ENCODE assay signal across 9 mouse cellular contexts in the genomic region with DNA sequence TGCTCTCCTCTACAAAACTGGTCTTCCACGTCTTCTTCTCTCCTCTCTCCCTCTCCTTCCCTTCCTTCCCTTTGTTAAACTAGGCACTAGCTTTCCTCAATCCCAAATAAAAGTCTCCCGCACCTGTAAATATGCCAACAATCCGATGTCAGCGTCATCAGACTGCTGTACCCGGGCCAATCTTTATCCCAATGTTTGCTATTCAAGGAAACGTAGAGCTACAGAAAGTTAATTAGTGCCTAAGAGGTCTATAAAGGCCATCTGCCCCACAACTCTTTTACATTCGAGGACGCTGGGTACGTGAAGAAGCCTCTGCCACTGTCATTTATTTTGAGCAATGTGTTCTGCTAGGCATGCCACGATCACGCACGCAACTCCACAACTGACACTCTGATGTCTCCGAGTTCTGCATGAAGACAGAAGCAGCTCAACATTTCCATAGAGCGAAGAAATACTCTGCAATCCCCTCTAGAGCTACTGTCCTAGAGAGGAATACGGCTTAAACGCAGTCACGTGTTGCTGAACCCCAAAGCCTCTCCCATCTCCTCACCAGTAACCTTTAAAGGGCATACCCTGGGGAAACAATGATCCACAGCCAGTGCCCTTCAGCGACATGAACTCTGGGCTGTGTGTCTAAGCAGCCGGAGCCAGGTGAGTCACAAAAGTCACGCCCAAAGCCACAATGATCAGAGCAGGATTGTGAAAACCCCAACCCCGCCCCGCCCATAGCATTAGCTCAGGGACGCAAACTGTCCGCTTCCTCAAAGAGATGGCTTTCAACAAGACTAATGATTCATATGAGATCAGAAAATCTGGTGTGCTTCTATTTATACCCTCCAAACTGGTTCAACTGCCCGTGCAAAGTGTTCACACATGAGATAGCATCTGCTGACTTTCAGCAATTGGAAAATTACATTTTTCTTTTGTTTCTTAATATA.
A peak's percentile ranks its signal among the peaks of the same experiment; 100 is the strongest.
DNase-seq lines count a peak whose midpoint lies in the region; ATAC-seq and TF ChIP-seq lines count a peak whose summit lies in the region.
"Had no signal": no experiment of that assay in that cellular context is flagged by ENCODE, and none has a peak within 500 bp of the region (broad histone marks: within the 10 kb centered on the region; RNA-seq: fewer than 3 reads in every experiment).

No protein-coding gene starts in this region.

- TF ChIP-seq POLR2A in ES-Bruce4 (IDR thresholded peaks at IDR 0.05; ENCODE audit: insufficient read depth, low read length) = no peak
- TF ChIP-seq POLR2A in myocyte (IDR thresholded peaks at IDR 0.05; ENCODE audit: insufficient read length, low read depth) = no peak

- DNase-seq in B cell, adult 2 months = peak; percentile 71 to 79
- DNase-seq in left cerebral cortex, postnatal 4 days = no peak
- no peak for DNase-seq in left cerebral cortex, adult 18-20 months (ENCODE audit: low spot score in 2 of 2)

- H3K27ac ChIP-seq in ES-Bruce4 (ENCODE audit: insufficient read depth, low read length) = no peak overlapping the region
- peak overlapping the region; percentile 22; the same call in 1 of the 2 replicates for H3K27ac ChIP-seq in embryonic facial prominence, embryonic 15.5 days (replicated peaks)
- H3K27ac ChIP-seq in forebrain, embryonic 13.5 days = no peak overlapping the region
- H3K27ac ChIP-seq: heart, embryonic 15.5 days; liver, embryonic 14.5 days had no signal

- TF ChIP-seq EP300 in ES-Bruce4 (IDR thresholded peaks at IDR 0.05; ENCODE audit: insufficient read depth, low read depth, low read length) = peak; percentile 59; the same call in 1 of the 2 replicates

- no peak overlapping the region for H3ac ChIP-seq in myocyte (ENCODE audit: control insufficient read depth, insufficient read length)

- peaks cover 2% of the 10 kb centered on the region for H3K4me1 ChIP-seq in ES-Bruce4 (ENCODE audit: control insufficient read depth, insufficient read depth, low read length)
- no peaks in the 10 kb centered on the region for H3K4me1 ChIP-seq in embryonic facial prominence, embryonic 15.5 days
- H3K4me1 ChIP-seq in forebrain, embryonic 13.5 days = 0 out of 2 replicates have a peak, but pooled peaks cover 7% of the 10 kb centered on the region
- H3K4me1 ChIP-seq: heart, embryonic 15.5 days had no signal

- WGBS in embryonic facial prominence, embryonic 15.5 days = 64% methylated on average over 25 of the region's 25 CpGs
- WGBS in forebrain, embryonic 13.5 days = 83% methylated on average over 25 of the region's 25 CpGs

- no peak overlapping the region for H3K4me2 ChIP-seq in embryonic facial prominence, embryonic 15.5 days (replicated peaks)
- peak overlapping the region; percentile 64 for H3K4me2 ChIP-seq in myocyte (ENCODE audit: low read depth)
- no peak overlapping the region for H3K4me2 ChIP-seq in forebrain, embryonic 13.5 days
- H3K4me2 ChIP-seq: heart, embryonic 15.5 days had no signal

- intact Hi-C loops in left cerebral cortex, postnatal 4 days (cut with DNase I) = no loop called here

- TF ChIP-seq CTCF in ES-Bruce4 (IDR thresholded peaks at IDR 0.05; ENCODE audit: low read depth, low read length) = no peak

- ATAC-seq in embryonic facial prominence, embryonic 15.5 days (ENCODE audit: insufficient number of reproducible peaks, low FRiP score, low TSS enrichment, low read depth) = no peak
- ATAC-seq in forebrain, embryonic 13.5 days = no peak

- H3K27me3 ChIP-seq in ES-Bruce4 (ENCODE audit: control insufficient read depth, insufficient read depth, low read length, poor library complexity, severe bottlenecking) (no peaks in the 10 kb centered on the region), myocyte (ENCODE audit: control insufficient read depth, insufficient read depth, insufficient read length) (no peaks in the 10 kb centered on the region)
- H3K27me3 ChIP-seq in embryonic facial prominence, embryonic 15.5 days = no peaks in the 10 kb centered on the region
- no peaks in the 10 kb centered on the region for H3K27me3 ChIP-seq in forebrain, embryonic 13.5 days
- H3K27me3 ChIP-seq: heart, embryonic 15.5 days had no signal

- H3K36me3 ChIP-seq in ES-Bruce4 (ENCODE audit: control insufficient read depth, insufficient read depth, low read length, poor library complexity, severe bottlenecking) (no peaks in the 10 kb centered on the region), myocyte (ENCODE audit: control insufficient read depth, insufficient read depth) (no peaks in the 10 kb centered on the region)
- no peaks in the 10 kb centered on the region for H3K36me3 ChIP-seq in embryonic facial prominence, embryonic 15.5 days
- no peaks in the 10 kb centered on the region for H3K36me3 ChIP-seq in forebrain, embryonic 13.5 days (ENCODE audit: poor library complexity, severe bottlenecking)
- H3K36me3 ChIP-seq: heart, embryonic 15.5 days had no signal

- H3K9ac ChIP-seq in ES-Bruce4 (ENCODE audit: low read depth, poor library complexity, severe bottlenecking) = no peak overlapping the region
- H3K9ac ChIP-seq in embryonic facial prominence, embryonic 15.5 days = no peak overlapping the region
- H3K9ac ChIP-seq in forebrain, embryonic 13.5 days = no peak overlapping the region
- H3K9ac ChIP-seq: heart, embryonic 15.5 days; liver, embryonic 14.5 days had no signal

- no peaks in the 10 kb centered on the region for H3K79me2 ChIP-seq in myocyte (ENCODE audit: control insufficient read depth, insufficient read depth)

- H3K9me3 ChIP-seq in ES-Bruce4 (replicated peaks; ENCODE audit: control insufficient read depth, insufficient read depth, low read length, poor library complexity, severe bottlenecking) = no peaks in the 10 kb centered on the region
- no peaks in the 10 kb centered on the region for H3K9me3 ChIP-seq in embryonic facial prominence, embryonic 15.5 days (replicated peaks)
- H3K9me3 ChIP-seq in forebrain, embryonic 13.5 days (replicated peaks) = no peaks in the 10 kb centered on the region
- H3K9me3 ChIP-seq: heart, embryonic 15.5 days had no signal

- H3K4me3 ChIP-seq in ES-Bruce4 (ENCODE audit: low read depth, low read length) (no peak overlapping the region), myocyte (no peak overlapping the region)
- H3K4me3 ChIP-seq in embryonic facial prominence, embryonic 15.5 days (replicated peaks) = no peak overlapping the region
- no peak overlapping the region for H3K4me3 ChIP-seq in forebrain, embryonic 13.5 days
- H3K4me3 ChIP-seq: heart, embryonic 15.5 days had no signal

TF ChIP-seq in myocyte, 11 proteins besides CTCF, POLR2A, EP300 and RAD21:
- TF ChIP-seq USF1 (IDR thresholded peaks at IDR 0.05; ENCODE audit: low read depth) (peak; percentile 93), MYOG (IDR thresholded peaks at IDR 0.05; ENCODE audit: control insufficient read depth in 1 of 3, insufficient read depth in 1 of 3, insufficient read length in 2 of 3, low read depth in 2 of 3) (peak in 1 of 3 experiments; percentile 26), TCF12 (IDR thresholded peaks at IDR 0.05; ENCODE audit: insufficient read depth, poor library complexity, severe bottlenecking) (no peak), POLR2AphosphoS2 (IDR thresholded peaks at IDR 0.05; ENCODE audit: insufficient read length, low read depth) (no peak), TCF3 (IDR thresholded peaks at IDR 0.05; ENCODE audit: insufficient read length, low read depth) (no peak), CEBPB (IDR thresholded peaks at IDR 0.05; ENCODE audit: insufficient read depth, poor library complexity, severe bottlenecking) (peak; percentile 22; the same call in 1 of the 2 replicates)

Comparison
In these comparisons a context has a peak if more than half of its experiments do, and no peak if none do; other contexts are left out.
1. DNase-seq: peak in B cell, adult 2 months (2 of 2); none in left cerebral cortex, postnatal 4 days (single experiment) and left cerebral cortex, adult 18-20 months (0 of 2).